Mouse (Mus musculus): ENCODE data around the gene Lamb2. TPM values are rescaled to one million over a fixed set of nuclear protein-coding genes. Genes with fewer than 3 reads are reported as not detected.

The Lamb2 gene
- total RNA-seq, 2 experiments from 2014 or later, result 29.3 to 30.7 TPM

GRCm38 (mm10) chr9:108488403-108488802 lies 8.9 kb downstream of the Lamb2 start:
- H3K27ac ChIP-seq, result no peak overlapping the region
- no peak for DNase-seq (ENCODE audit: low spot score in 2 of 2)
- H3K4me3 ChIP-seq, result no peak overlapping the region
- no peak for TF ChIP-seq CTCF (conservative IDR thresholded peaks at IDR 0.05)

GRCm38 (mm10) chr9:108489215-108489614 lies 9.7 kb downstream of the Lamb2 start:
- H3K27ac ChIP-seq, result peak overlapping the region; percentile 97; the same call in 1 of the 2 replicates
- TF ChIP-seq CTCF (conservative IDR thresholded peaks at IDR 0.05), result no peak
- no peak overlapping the region for H3K4me3 ChIP-seq
- no peak for DNase-seq (ENCODE audit: low spot score in 2 of 2)

- Histone ChIP-seq H3K4me3 (peak overlapping the region; percentile 95), H3K27ac (peak overlapping the region; percentile 97)
- no peak for DNase-seq (ENCODE audit: low spot score in 2 of 2)
- TF ChIP-seq CTCF (conservative IDR thresholded peaks at IDR 0.05), result no peak
Measured at GRCm38 (mm10) chr9:108489702-108490558, 10.4 kb downstream of the Lamb2 start.

GRCm38 (mm10) chr9:108490559-108491285 lies 11.2 kb downstream of the Lamb2 start, which contains the start of gene Usp19:
Gene Usp19, plus strand, starts transcription at chr9:108490602.
- peak within 1 kb of the TSS; percentile 95 for H3K4me3 ChIP-seq
- DNase-seq (ENCODE audit: low spot score in 2 of 2), result peak; percentile 96 to 98
- TF ChIP-seq CTCF (conservative IDR thresholded peaks at IDR 0.05), result 0 out of 2 replicates have a peak, but pooled peaks have one; percentile 12
- H3K27ac ChIP-seq, result peak within 1 kb of the TSS; percentile 97

GRCm38 (mm10) chr9:108491286-108491580 lies 11.7 kb downstream of the Lamb2 start:
- H3K27ac ChIP-seq, result peak overlapping the region; percentile 97
- no peak for DNase-seq (ENCODE audit: low spot score in 2 of 2)
- no peak for TF ChIP-seq CTCF (conservative IDR thresholded peaks at IDR 0.05)
- peak overlapping the region; percentile 95 for H3K4me3 ChIP-seq

- Histone ChIP-seq H3K4me3 (peak overlapping the region; percentile 95), H3K27ac (peak overlapping the region; percentile 57)
- no peak for DNase-seq (ENCODE audit: low spot score in 2 of 2)
- TF ChIP-seq CTCF (conservative IDR thresholded peaks at IDR 0.05), result no peak
Measured at GRCm38 (mm10) chr9:108492043-108492750, 12.7 kb downstream of the Lamb2 start.

GRCm38 (mm10) chr9:108493246-108493645 lies 13.7 kb downstream of the Lamb2 start:
- Histone ChIP-seq H3K27ac (no peak overlapping the region), H3K4me3 (no peak overlapping the region)
- TF ChIP-seq CTCF (conservative IDR thresholded peaks at IDR 0.05), result no peak
- no peak for DNase-seq (ENCODE audit: low spot score in 2 of 2)

GRCm38 (mm10) chr9:108494146-108494825 lies 14.8 kb downstream of the Lamb2 start:
- no peak for TF ChIP-seq CTCF (conservative IDR thresholded peaks at IDR 0.05)
- H3K27ac ChIP-seq, result no peak overlapping the region
- no peak for DNase-seq (ENCODE audit: low spot score in 2 of 2)
- H3K4me3 ChIP-seq, result no peak overlapping the region

- DNase-seq (ENCODE audit: low spot score in 2 of 2), result no peak
- H3K4me3 ChIP-seq, result no peak overlapping the region
- H3K27ac ChIP-seq, result no peak overlapping the region
- no peak for TF ChIP-seq CTCF (conservative IDR thresholded peaks at IDR 0.05)
Measured at GRCm38 (mm10) chr9:108494905-108495304, 15.4 kb downstream of the Lamb2 start.

GRCm38 (mm10) chr9:108499231-108499630 lies 19.7 kb downstream of the Lamb2 start:
- Histone ChIP-seq H3K27ac (no peak overlapping the region), H3K4me3 (no peak overlapping the region)
- no peak for TF ChIP-seq CTCF (conservative IDR thresholded peaks at IDR 0.05)
- DNase-seq (ENCODE audit: low spot score in 2 of 2), result no peak

GRCm38 (mm10) chr9:108499943-108500342 lies 20.4 kb downstream of the Lamb2 start:
- DNase-seq (ENCODE audit: low spot score in 2 of 2), result no peak
- Histone ChIP-seq H3K27ac (no peak overlapping the region), H3K4me3 (no peak overlapping the region)
- TF ChIP-seq CTCF (conservative IDR thresholded peaks at IDR 0.05), result no peak

GRCm38 (mm10) chr9:108506901-108507300 lies 27.4 kb downstream of the Lamb2 start:
- Histone ChIP-seq H3K27ac (peak overlapping the region; percentile 83), H3K4me3 (no peak overlapping the region; the same call in 1 of the 2 replicates)
- no peak for TF ChIP-seq CTCF (conservative IDR thresholded peaks at IDR 0.05)
- DNase-seq (ENCODE audit: low spot score in 2 of 2), result no peak
